Mouse (Mus musculus) myocyte (in vitro differentiated cells): ENCODE results near the gene Traf3. TPM values are rescaled to one million over a fixed set of nuclear protein-coding genes. Genes with fewer than 3 reads are reported as not detected.

Experiments
- H3K27me3 ChIP-seq: one replicate; pipeline ENCODE4 v1.6.1; 2011; ENCODE audit not compliant: control insufficient read depth, insufficient read depth, insufficient read length
- H3K36me3 ChIP-seq: one replicate; pipeline ENCODE4 v1.6.1; 2011; ENCODE audit not compliant: control insufficient read depth, insufficient read depth
- H3K4me2 ChIP-seq: one replicate; pipeline ENCODE4 v1.6.1; 2011; ENCODE audit warnings: low read depth, control low read depth
- H3K4me3 ChIP-seq: one replicate; pipeline ENCODE4 v1.5.1; 2011; ENCODE audit warnings: mild to moderate bottlenecking, control low read depth, moderate library complexity
- H3K79me2 ChIP-seq: one replicate; pipeline ENCODE4 v1.6.1; 2011; ENCODE audit not compliant: control insufficient read depth, insufficient read depth
- H3ac ChIP-seq: one replicate; pipeline ENCODE4 v1.6.1; 2011; ENCODE audit not compliant: control insufficient read depth, insufficient read length
- CEBPB ChIP-seq: IDR thresholded peaks from 2 replicates; pipeline ENCODE4 v1.6.1; 2011; ENCODE audit warnings: mild to moderate bottlenecking, moderate library complexity; ENCODE audit not compliant: poor library complexity, insufficient read depth, severe bottlenecking
- E2F4 ChIP-seq: IDR thresholded peaks from one replicate; pipeline ENCODE4 v1.6.1; 2011; ENCODE audit warnings: mild to moderate bottlenecking, control low read depth, moderate library complexity; ENCODE audit not compliant: insufficient read depth
- MAX ChIP-seq: IDR thresholded peaks from one replicate; pipeline ENCODE4 v1.6.1; 2011; ENCODE audit warnings: low read depth, mild to moderate bottlenecking, control low read depth
- MYOD1 ChIP-seq, 3 experiments: IDR thresholded peaks; one replicate each; pipeline ENCODE4 v1.6.1; 2011; ENCODE audit warnings: control low read depth in 2 of 3, low read depth in 2 of 3, mild to moderate bottlenecking in 2 of 3, moderate library complexity in 1 of 3; ENCODE audit not compliant: insufficient read length in 2 of 3, control insufficient read depth in 1 of 3
- MYOG ChIP-seq, 3 experiments: IDR thresholded peaks; one replicate each; pipeline ENCODE4 v1.6.1; 2011; ENCODE audit warnings: control low read depth in 2 of 3, low read depth in 2 of 3, mild to moderate bottlenecking in 2 of 3; ENCODE audit not compliant: insufficient read length in 2 of 3, control insufficient read depth in 1 of 3, insufficient read depth in 1 of 3
- POLR2A ChIP-seq: IDR thresholded peaks from one replicate; pipeline ENCODE4 v1.6.1; 2011; ENCODE audit warnings: low read depth, mild to moderate bottlenecking, control low read depth, moderate library complexity; ENCODE audit not compliant: insufficient read length
- POLR2AphosphoS2 ChIP-seq: IDR thresholded peaks from one replicate; pipeline ENCODE4 v1.6.1; 2011; ENCODE audit warnings: low read depth, control low read depth; ENCODE audit not compliant: insufficient read length
- REST ChIP-seq: IDR thresholded peaks from one replicate; pipeline ENCODE4 v1.6.1; 2011; ENCODE audit warnings: mild to moderate bottlenecking, control low read depth, moderate library complexity; ENCODE audit not compliant: insufficient read depth, insufficient read length
- SRF ChIP-seq: IDR thresholded peaks from one replicate; pipeline ENCODE4 v1.6.1; 2011; ENCODE audit warnings: low read depth; ENCODE audit not compliant: control insufficient read depth, insufficient read length
- TCF12 ChIP-seq: IDR thresholded peaks from one replicate; pipeline ENCODE4 v1.6.1; 2011; ENCODE audit warnings: mild to moderate bottlenecking, control low read depth; ENCODE audit not compliant: poor library complexity, insufficient read depth, severe bottlenecking
- TCF3 ChIP-seq: IDR thresholded peaks from one replicate; pipeline ENCODE4 v1.6.1; 2011; ENCODE audit warnings: low read depth, control low read depth; ENCODE audit not compliant: insufficient read length
- USF1 ChIP-seq: IDR thresholded peaks from one replicate; pipeline ENCODE4 v1.6.1; 2011; ENCODE audit warnings: low read depth, mild to moderate bottlenecking, control low read depth, moderate library complexity
- polyA plus RNA-seq: library from polyadenylated mRNA; unstranded; fragments of >200 nt; fragmentation: generic; extraction: Trizol; gene quantifications from one replicate; pipeline ENCODE4 v1.2.1, GENCODE M21; 2012; ENCODE audit warnings: missing spikeins

Gene Traf3
- 8.7 TPM for polyA plus RNA-seq

DNA sequence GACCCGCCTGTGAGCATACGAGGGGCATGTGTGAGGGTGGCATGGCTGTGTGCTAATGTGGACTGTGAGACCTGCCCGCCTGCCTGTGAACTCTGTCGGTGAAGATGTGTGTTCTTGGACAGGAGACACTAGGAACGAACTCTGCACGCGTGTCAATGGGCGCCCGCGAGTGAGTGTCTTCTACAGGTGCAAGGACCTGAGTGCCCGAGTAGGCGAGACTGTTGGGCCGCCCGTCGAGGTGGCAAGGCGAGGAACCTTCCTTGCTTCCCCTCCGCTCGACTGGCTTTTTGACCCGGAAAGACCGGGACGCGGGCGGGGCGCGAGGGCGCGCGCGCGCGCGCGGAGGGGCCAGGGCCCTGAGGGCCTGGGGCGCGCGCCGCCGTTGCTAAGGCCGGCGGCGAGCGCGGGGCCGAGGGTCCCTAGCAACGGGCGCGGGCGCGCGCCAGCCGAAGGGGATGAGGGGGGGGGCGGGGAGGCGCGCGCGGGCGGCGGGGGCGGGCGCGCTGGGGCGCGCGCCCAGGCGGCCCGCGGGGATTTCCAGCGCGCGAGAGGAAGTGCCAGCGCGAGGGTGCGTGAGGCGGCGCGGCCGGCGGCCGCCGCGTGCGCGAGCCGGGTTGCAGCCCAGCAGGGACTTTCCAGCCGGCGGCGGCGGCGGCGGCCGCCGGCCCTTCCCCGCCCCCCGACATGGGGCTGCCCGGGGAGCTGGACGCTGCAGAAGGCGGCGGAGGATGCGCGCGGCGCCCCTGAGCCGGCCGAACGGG lies at the start of gene Traf3:
Gene Traf3, plus strand, starts transcription at position 540 of the 761 bp plus-strand sequence.
- H3K4me3 ChIP-seq, result peak within 1 kb of the TSS; percentile 49
- TF ChIP-seq TCF3 (no peak), CEBPB (no peak), POLR2A (peak; percentile 52), SRF (no peak), POLR2AphosphoS2 (peak; percentile 54), MYOG (IDR thresholded peaks at IDR 0.05; ENCODE audit: control insufficient read depth in 1 of 3, insufficient read depth in 1 of 3, insufficient read length in 2 of 3, low read depth in 2 of 3) (no peak), REST (no peak)
- H3ac ChIP-seq, result peak within 1 kb of the TSS; percentile 40
- peaks cover 37% of the 10 kb centered on the region for H3K79me2 ChIP-seq
- H3K4me2 ChIP-seq, result peak within 1 kb of the TSS; percentile 72
- no peaks in the 10 kb centered on the region for H3K36me3 ChIP-seq
- no peaks in the 10 kb centered on the region for H3K27me3 ChIP-seq

DNA sequence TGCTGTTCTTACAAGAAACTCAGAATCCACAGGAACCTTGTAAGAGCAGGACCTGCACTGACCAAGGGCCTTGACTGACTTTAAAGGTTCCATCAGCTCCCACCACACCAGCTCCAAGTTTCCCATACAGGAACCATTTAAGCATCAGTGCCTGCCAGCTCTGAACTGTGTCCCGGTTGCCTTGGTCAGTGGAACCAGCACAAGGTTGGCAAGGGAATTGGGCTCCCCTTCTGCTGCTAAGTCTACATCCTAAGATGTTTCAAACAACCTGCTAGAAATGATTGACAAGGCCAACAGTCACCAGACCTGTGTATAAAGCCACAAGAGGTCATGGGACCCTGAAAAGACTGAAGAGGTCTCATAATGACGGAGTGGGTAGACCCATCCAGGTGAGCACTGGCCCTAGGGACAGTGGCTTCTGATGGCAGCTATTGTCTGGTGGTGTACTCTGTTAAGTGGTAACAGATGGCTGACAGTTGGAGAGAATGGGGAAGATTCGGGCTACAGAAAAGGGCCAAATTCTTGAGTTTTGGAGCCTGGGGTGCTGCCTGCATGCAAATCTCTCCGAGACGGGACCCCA lies 46.6 kb upstream of the Traf3 start:
- no peak overlapping the region for H3K4me2 ChIP-seq
- H3K36me3 ChIP-seq, result peaks cover 21% of the 10 kb centered on the region
- H3K4me3 ChIP-seq, result no peak overlapping the region
- TF ChIP-seq MAX (no peak), POLR2A (no peak), TCF12 (no peak), E2F4 (no peak), TCF3 (no peak), POLR2AphosphoS2 (no peak), REST (no peak), SRF (no peak), MYOG (IDR thresholded peaks at IDR 0.05; ENCODE audit: control insufficient read depth in 1 of 3, insufficient read depth in 1 of 3, insufficient read length in 2 of 3, low read depth in 2 of 3) (no peak), MYOD1 (IDR thresholded peaks at IDR 0.05; ENCODE audit: control insufficient read depth in 1 of 3, insufficient read length in 2 of 3, low read depth in 2 of 3) (no peak), CEBPB (no peak), USF1 (no peak)
- H3K27me3 ChIP-seq, result no peaks in the 10 kb centered on the region
- no peaks in the 10 kb centered on the region for H3K79me2 ChIP-seq
- H3ac ChIP-seq, result no peak overlapping the region

DNA sequence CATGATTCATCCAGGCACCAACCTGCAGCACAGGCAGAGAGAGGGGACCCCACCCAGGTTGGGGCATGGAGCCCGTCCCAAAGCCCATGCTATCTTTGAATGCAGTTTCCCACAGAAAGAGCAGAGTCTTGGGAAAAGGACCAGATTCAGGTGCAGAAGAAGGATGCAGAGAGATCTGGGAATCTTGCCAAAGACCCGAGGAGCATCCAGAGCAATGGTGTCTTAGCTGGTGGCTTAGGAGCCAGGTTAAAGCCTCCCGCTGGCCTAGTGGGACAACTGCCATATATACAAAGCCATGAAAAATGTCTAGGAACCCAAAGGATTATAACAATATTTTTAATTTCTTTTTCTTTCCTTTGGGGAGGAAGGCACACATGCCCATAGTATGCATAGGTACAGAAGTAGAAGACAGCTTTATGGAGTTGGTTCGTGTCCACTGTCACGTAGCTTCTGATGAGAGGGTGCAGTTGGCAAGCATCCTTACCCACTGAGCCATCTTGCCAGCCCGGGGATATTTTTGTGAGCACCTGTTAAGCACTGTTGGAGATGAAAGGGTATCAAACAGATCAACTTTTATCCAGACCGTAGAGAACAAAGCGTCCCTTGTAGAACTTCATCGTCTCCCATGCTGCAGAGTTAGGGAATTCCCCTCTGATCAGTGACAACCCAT lies 45.1 kb upstream of the Traf3 start:
- no peaks in the 10 kb centered on the region for H3K79me2 ChIP-seq
- H3K4me3 ChIP-seq, result no peak overlapping the region
- no peak overlapping the region for H3ac ChIP-seq
- no peaks in the 10 kb centered on the region for H3K27me3 ChIP-seq
- TF ChIP-seq E2F4 (no peak), MAX (no peak), MYOG (IDR thresholded peaks at IDR 0.05; ENCODE audit: control insufficient read depth in 1 of 3, insufficient read depth in 1 of 3, insufficient read length in 2 of 3, low read depth in 2 of 3) (no peak), TCF12 (no peak), TCF3 (no peak), REST (no peak), CEBPB (no peak), POLR2AphosphoS2 (no peak), MYOD1 (IDR thresholded peaks at IDR 0.05; ENCODE audit: control insufficient read depth in 1 of 3, insufficient read length in 2 of 3, low read depth in 2 of 3) (no peak), USF1 (no peak), POLR2A (no peak), SRF (no peak)
- no peak overlapping the region for H3K4me2 ChIP-seq
- peaks cover 14% of the 10 kb centered on the region for H3K36me3 ChIP-seq

DNA sequence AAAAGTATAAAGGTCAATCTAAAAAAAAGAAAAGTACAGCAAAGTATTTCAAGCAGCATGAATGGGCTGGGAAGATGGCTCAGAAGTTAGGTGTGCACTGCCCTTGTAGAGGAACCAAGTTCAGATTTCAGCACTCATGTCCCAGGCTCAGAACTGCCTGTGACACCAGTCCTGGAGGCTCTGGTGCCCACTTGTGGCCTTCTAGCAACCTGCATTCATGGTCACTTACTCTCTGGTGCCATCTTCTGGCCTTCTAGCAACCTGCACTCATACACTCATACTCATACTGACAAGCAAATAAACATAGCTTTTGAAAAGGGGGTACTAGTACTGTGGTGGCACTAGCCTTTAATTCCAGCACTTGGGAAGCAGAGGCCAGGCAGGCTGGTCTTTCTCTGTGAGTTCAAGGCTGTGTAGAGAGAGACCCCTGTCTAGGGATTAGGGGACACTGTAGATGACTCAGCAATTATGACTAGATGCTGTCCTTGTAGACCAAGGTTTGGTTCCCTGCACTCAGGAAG lies 43.8 kb upstream of the Traf3 start:
- TF ChIP-seq MYOD1 (IDR thresholded peaks at IDR 0.05; ENCODE audit: control insufficient read depth in 1 of 3, insufficient read length in 2 of 3, low read depth in 2 of 3), result no peak
- TF ChIP-seq E2F4, result no peak
- no peak for TF ChIP-seq CEBPB
- no peak for TF ChIP-seq TCF12
- no peak for TF ChIP-seq MYOG (IDR thresholded peaks at IDR 0.05; ENCODE audit: control insufficient read depth in 1 of 3, insufficient read depth in 1 of 3, insufficient read length in 2 of 3, low read depth in 2 of 3)
- no peak for TF ChIP-seq USF1
- no peaks in the 10 kb centered on the region for H3K27me3 ChIP-seq
- no peak overlapping the region for H3ac ChIP-seq
- no peaks in the 10 kb centered on the region for H3K79me2 ChIP-seq
- peaks cover 6% of the 10 kb centered on the region for H3K36me3 ChIP-seq
- no peak overlapping the region for H3K4me2 ChIP-seq
- no peak overlapping the region for H3K4me3 ChIP-seq
